Mouse (Mus musculus): ENCODE data around the gene Cables2. TPM values are rescaled to one million over a fixed set of nuclear protein-coding genes. Genes with fewer than 3 reads are reported as not detected.
A peak's percentile ranks its signal among the peaks of the same experiment; 100 is the strongest.

The Cables2 gene
- total RNA-seq (2021): 10 to 100 TPM in 1 of 2 experiments, 1 to 10 TPM in 1; 9.7 to 11.5 TPM
- long read RNA-seq, experiment 1, partial matches to known transcripts: 0 of 12 reads
- long read RNA-seq, experiment 1, other reads (novel, unspliced or antisense): 9 of 12 reads
- long read RNA-seq, experiment 2, transcript Cables2-201 (10 exons, 2,975 nt): major isoform, 8 of 14 reads
- long read RNA-seq, experiment 2, partial matches to known transcripts: 1 of 14 reads
- long read RNA-seq, experiment 2, other reads (novel, unspliced or antisense): 5 of 14 reads

DNA sequence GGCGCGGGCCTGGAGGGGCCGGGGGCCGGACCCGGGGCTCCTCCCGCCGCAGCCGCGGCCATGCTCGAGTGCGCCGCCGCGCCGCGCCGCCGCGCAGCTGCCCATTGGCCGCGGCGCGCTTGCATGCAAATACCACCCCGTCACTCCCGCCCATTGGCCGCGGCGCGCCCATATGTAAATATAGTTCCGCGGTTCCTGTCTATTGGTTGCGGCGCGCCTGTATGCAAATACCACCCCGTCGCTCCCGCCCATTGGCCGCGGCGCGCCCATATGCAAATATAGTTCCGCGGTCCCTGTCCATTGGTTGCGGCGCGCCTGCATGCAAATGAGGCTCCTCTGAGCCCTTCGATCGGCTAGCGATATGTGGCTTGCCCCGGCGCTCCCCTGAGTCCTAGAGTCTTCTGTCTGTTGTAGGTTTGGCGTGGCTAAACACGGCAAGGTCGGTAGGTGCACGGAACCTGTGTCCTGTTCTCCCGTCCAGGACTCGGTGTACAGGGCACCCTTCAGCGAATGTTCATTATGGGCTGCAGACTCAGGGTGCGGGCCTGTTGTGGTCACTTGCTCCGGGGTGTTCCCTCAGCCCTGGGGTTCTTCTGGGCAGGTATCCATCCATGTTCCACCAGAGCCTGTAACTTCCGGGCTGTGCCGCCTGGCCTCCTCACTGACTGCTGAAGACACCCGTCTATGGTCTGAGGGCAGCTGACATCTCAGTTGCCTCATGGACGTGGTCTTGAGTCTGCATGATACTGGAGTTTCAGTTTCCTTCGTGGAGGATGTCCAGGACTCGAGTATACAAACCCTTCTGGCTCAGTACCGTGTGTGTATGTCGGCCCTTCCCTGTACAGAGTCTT lies at the start of gene Cables2:
Gene Cables2, minus strand, starts transcription at position 103 of the 851 bp plus-strand sequence.
- intact Hi-C loops (cut with DNase I): no loop called here
- DNase-seq: peak; percentile 84 to 90

GRCm38 (mm10) chr2:180322674-180323355 lies 49.5 kb upstream of the Cables2 start:
- DNase-seq: no peak
- intact Hi-C loops (cut with DNase I): no loop called here

DNA sequence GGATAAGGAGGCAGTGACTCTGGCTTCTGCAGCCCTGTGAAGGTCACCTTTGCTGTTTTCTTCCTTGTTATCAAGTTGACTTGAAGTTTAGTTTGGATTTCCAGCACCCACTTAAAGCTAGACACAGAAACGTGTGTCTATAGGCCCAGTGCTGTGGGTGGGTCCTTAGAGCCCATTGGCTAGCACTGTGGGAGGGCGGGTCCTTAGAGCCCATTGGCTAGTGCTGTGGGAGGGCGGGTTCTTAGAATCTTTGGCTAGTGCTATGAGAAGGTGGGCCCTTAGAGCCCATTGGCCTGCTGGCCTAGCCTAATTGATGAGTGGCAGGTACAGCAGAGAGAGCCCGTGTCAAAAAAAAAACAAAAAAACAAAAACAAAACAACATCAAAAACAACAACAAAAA lies 46.9 kb upstream of the Cables2 start:
- intact Hi-C loops (cut with DNase I): no loop called here

DNA sequence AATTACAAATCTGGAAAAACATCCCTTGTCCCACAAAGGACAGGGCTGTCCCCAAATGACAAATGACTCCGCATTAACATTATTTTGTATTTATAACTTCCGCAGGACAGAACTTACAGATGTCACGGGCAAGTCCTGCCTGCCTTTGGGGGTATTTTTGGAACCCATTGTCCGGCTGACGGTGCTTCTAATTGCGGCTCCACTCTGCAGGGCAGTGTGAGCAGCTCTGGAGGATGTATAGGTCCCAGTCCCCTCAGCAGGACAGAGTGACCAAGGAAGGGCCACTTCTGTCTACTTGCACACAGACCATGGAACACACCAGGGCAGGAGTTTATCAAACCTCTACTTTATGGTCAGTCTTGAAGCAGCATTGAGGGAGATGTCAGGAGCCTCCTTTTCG lies 44.3 kb upstream of the Cables2 start:
- intact Hi-C loops (cut with DNase I): no loop called here
- DNase-seq: no peak

More for the DNA sequence above, 46.9 kb upstream of the Cables2 start:
- no peak for DNase-seq

DNA sequence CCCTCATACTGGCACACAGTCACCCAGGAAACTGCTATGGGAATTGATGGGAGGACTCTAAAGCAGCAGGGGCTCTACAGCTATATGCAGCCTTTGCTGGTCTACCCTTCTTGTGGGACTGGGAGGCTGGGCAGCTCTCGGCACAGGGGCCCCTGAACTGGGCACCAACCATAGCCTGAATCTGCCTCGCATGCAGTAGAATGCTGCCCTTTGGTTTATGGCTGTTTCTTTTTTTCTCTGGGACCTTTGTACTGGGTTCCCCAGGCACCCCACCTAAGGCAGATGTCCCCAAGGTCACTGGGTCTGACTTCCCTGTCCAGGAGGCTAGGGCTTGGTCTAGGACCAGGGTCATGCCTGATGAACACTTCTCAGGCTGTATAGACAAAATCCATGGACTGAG lies 41.0 kb upstream of the Cables2 start:
- intact Hi-C loops (cut with DNase I): no loop called here
- no peak for DNase-seq

DNA sequence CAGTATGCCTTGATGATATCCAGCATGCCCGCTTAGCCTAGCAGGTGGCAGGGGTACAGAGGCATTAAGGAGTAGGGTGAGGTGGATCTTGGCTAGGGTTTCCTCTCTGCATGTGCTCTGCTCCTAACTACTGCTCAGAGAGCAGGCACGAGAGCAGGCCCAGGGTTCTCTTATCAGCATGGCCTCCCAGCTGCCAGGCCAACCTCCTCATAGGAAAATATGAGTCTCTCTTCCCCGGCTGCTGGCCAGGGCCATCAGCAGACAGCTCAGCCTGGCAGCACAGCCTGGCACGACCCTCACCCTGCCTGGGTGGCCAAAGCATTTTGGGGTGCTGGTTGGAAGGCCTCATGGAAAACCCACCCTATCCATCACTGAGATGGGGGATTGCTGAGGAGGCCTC lies 37.9 kb upstream of the Cables2 start:
- no peak for DNase-seq
- intact Hi-C loops (cut with DNase I): no loop called here

DNA sequence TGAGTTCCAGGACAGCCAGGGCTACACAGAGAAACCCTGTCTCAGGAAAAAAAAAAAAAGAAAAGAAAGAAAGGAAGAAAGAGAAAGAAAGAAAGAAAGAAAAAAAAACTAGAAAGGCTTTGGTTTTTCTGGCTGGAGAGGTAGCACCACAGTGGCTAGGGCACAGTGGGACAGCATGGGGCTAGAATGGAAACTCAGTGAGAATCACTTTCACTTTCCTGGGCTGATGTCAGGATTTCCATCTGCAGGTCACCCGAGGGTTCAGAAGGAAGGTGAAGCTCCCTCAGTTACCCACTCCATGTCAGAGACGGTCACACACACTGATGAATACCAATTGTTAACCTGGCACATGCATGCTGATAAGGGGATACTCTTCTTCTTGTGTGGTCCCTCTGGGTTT lies 34.4 kb upstream of the Cables2 start:
- DNase-seq: no peak
- intact Hi-C loops (cut with DNase I): no loop called here

DNA sequence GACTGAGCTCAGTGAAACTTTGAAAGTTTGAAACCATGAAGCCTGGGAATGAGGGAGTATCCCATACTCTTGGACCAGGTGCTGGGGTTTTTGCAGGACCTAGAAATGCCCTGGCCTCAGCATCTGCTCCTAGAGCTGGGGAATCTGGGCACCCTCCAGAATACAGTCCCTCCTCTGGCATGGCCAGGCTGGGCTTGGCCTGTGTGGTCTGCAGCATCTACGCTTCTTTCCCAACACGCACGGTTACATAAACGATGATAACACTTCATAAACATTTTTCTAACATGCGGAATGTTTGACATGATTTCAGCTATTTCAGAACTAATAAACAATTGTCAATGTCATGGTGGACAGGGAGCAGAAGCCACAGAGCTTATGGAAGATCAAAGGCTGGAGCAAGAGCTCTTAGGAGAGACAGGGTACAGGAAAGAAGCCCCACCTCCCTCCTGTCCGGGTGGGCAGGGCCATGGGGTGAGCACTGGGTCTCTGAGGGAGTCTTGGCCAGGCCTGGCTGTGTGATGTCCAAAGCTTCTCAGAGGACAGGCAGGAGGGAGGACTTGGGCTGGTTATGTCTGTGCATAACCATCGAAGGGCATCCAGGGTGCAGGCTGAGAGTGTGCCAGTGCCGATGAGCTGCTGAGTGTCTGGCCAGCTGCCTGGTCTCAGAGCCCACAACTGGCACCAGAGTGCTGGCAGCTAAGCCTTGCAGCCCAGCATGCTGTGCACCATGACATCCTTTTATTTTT lies 33.3 kb upstream of the Cables2 start:
- DNase-seq: peak; percentile 39 to 54
- intact Hi-C loops (cut with DNase I): no loop called here

- intact Hi-C loops (cut with DNase I): no loop called here
Measured at GRCm38 (mm10) chr2:180306009-180306408, 32.7 kb upstream of the Cables2 start.

GRCm38 (mm10) chr2:180305490-180305889 lies 32.2 kb upstream of the Cables2 start:
- intact Hi-C loops (cut with DNase I): no loop called here

More at GRCm38 (mm10) chr2:180306009-180306408, 32.7 kb upstream of the Cables2 start:
- DNase-seq: no peak

GRCm38 (mm10) chr2:180304554-180304953 lies 31.3 kb upstream of the Cables2 start:
- no peak for DNase-seq
- intact Hi-C loops (cut with DNase I): no loop called here

More at GRCm38 (mm10) chr2:180305490-180305889, 32.2 kb upstream of the Cables2 start:
- DNase-seq: no peak

DNA sequence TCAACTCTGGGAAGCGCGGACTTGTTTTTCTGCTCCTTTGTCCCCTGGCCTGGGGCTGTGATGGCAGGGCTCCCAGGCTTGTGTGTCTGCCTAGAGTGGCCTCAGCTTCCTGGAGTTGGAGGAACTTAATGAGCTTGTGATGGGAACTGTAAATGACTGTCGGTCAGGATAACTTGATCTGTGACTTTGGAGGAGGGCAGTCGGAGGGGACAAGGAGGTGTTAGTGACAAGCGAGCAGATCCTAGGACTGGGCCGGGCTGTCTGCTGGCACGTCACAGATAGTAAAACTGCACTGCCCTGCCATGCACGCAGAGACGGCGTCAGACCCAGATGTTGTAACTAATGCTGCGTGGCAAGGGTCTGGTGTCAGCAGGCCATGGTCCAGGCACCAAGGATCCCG lies 30.2 kb upstream of the Cables2 start:
- intact Hi-C loops (cut with DNase I): no loop called here
- no peak for DNase-seq

DNA sequence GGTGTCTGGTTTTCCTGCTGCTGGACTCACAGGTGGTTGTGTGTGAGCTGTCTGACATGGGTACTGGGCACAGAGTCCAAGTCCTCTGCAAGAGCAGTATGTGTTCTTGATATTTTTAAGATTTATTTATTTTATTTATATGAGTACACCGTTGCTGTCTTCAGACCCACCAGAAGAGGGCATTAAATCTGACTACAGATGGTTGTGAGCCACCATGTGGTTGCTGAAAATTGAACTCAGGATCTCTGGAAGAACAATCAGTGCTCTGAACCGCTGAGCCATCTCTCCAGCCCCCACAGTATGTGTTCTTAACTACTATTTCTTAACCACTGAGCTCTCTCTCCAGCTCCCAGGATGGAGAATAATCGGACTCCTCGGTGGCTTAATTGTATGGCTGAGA lies 28.9 kb upstream of the Cables2 start:
- intact Hi-C loops (cut with DNase I): no loop called here
- no peak for DNase-seq

- DNase-seq: no peak
- intact Hi-C loops (cut with DNase I): no loop called here
Measured at GRCm38 (mm10) chr2:180300771-180301170, 27.5 kb upstream of the Cables2 start.

GRCm38 (mm10) chr2:180300252-180300651 lies 27.0 kb upstream of the Cables2 start:
- intact Hi-C loops (cut with DNase I): no loop called here
- no peak for DNase-seq

DNA sequence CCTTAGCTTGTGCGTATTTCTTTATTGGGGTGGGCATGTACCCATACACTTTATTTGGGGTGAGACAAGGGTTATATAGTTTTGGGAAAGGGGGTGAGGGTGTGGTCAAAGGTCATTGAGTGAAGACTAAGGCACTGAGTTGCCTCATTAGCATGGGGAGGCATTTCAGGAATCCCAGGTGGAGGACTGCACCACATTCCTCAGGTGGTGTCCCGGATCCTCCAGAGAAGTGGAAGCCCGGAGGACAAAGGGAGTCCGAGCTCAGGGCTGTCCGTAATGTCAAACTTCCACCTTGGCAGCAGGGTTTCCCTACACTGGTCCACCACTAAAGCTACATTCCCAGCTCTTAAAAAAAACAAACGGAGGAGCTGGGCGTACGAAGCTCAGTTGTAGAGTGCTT lies 19.6 kb upstream of the Cables2 start:
- intact Hi-C loops (cut with DNase I): no loop called here

GRCm38 (mm10) chr2:180292026-180292425 lies 18.7 kb upstream of the Cables2 start:
- intact Hi-C loops (cut with DNase I): no loop called here
- no peak for DNase-seq

More for the DNA sequence above, 19.6 kb upstream of the Cables2 start:
- DNase-seq: no peak

- DNase-seq: no peak
- intact Hi-C loops (cut with DNase I): no loop called here
Measured at GRCm38 (mm10) chr2:180291566-180291965, 18.3 kb upstream of the Cables2 start.

DNA sequence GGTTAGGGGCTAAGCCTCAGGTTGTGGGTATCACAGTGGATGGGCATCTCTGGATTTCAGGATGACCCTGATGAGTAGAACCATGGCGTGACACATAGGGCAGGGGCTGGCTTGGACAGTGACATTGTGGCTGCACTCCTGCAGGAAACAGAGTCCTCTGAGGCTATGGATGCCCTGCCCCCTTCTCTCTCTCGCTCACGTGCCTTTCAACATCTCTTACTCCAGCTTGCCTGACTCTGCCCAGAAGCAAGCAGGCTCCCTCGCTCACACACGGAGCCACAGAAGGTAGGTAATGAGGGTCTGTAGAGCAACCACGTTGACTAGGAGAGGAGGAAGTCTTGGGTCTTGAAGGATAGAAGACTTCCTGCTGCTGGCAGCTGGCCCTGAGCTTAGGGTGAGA lies 17.2 kb upstream of the Cables2 start:
- intact Hi-C loops (cut with DNase I): no loop called here
- DNase-seq: no peak

- DNase-seq: no peak
- intact Hi-C loops (cut with DNase I): no loop called here
Measured at GRCm38 (mm10) chr2:180289440-180290108, 16.3 kb upstream of the Cables2 start, which contains the start of gene Rbbp8nl. Gene Rbbp8nl (minus strand): TSS chr2:180289879.

All from gastrocnemius, postnatal 36 days (tissue).